ENCODE assay signal across 20 mouse cellular contexts in genomic region chr12:112158246-112158645, GRCm38 (mm10). TPM values are rescaled to one million over a fixed set of nuclear protein-coding genes. Genes with fewer than 3 reads are reported as not detected.
DNase-seq lines count a peak whose midpoint lies in the region; ATAC-seq and TF ChIP-seq lines count a peak whose summit lies in the region.
"Had no signal": no experiment of that assay in that cellular context is flagged by ENCODE, and none has a peak within 500 bp of the region (broad histone marks: within the 10 kb centered on the region; RNA-seq: fewer than 3 reads in every experiment).

No protein-coding gene starts in this region.

- no peaks in the 10 kb centered on the region for H3K9me3 ChIP-seq in embryonic facial prominence, embryonic 13.5 days
- no peaks in the 10 kb centered on the region for H3K9me3 ChIP-seq in intestine, embryonic 15.5 days
- H3K9me3 ChIP-seq: embryonic facial prominence, embryonic 12.5 days; heart, embryonic 12.5 days; hindbrain, embryonic 15.5 days had no signal

- H3K4me3 ChIP-seq in kidney, adult 2 months (ENCODE audit: insufficient read depth, low read depth, low read length) = no peak overlapping the region
- no peak overlapping the region for H3K4me3 ChIP-seq in embryonic facial prominence, embryonic 13.5 days
- no peak overlapping the region for H3K4me3 ChIP-seq in intestine, embryonic 15.5 days (replicated peaks)
- H3K4me3 ChIP-seq: embryonic facial prominence, embryonic 12.5 days; erythroblast, embryonic 14.5 days; heart, embryonic 12.5 days; hindbrain, embryonic 15.5 days had no signal

- TF ChIP-seq CTCF in kidney, adult 2 months (conservative IDR thresholded peaks at IDR 0.05; ENCODE audit: insufficient read depth, insufficient read length, low read depth, low read length) = no peak

- H3K27me3 ChIP-seq in kidney, adult 2 months (replicated peaks; ENCODE audit: control insufficient read depth, insufficient read depth, low read length) = no peaks in the 10 kb centered on the region
- no peaks in the 10 kb centered on the region for H3K27me3 ChIP-seq in embryonic facial prominence, embryonic 13.5 days
- H3K27me3 ChIP-seq in intestine, embryonic 15.5 days (replicated peaks) = no peaks in the 10 kb centered on the region
- H3K27me3 ChIP-seq: embryonic facial prominence, embryonic 12.5 days had no signal

- H3K4me1 ChIP-seq in kidney, adult 2 months (ENCODE audit: control insufficient read depth, insufficient read depth, low read length) = peaks cover 19% of the 10 kb centered on the region
- H3K4me1 ChIP-seq in embryonic facial prominence, embryonic 13.5 days = peaks cover 38% of the 10 kb centered on the region
- H3K4me1 ChIP-seq in intestine, embryonic 15.5 days (replicated peaks) = peaks cover 15% of the 10 kb centered on the region; the same call in 1 of the 2 replicates

- peak; percentile 56 for DNase-seq in kidney, adult 2 months
- DNase-seq in kidney, postnatal 14 days = no peak
- DNase-seq in kidney, postnatal 4 days = peak; percentile 24 to 52
- DNase-seq in kidney, adult 18-20 months = no peak
- no peak for DNase-seq in frontal cortex, postnatal 25 days (ENCODE audit: low spot score in 2 of 2)
- no peak for DNase-seq in layer of hippocampus, adult 9-10 months (ENCODE audit: low spot score)
- DNase-seq: adrenal gland, adult 8-10 months; adrenal gland, postnatal 36 days; cerebellum, adult 11 months; cerebellum, adult 8-10 months; cerebellum, postnatal 14 days; embryo, embryonic 11 days; gastrocnemius, postnatal 14 days had no signal

- 38% methylated on average over 8 of the region's 8 CpGs for WGBS in kidney, adult 2 months
- 68% methylated on average over 8 of the region's 8 CpGs for WGBS in embryonic facial prominence, embryonic 13.5 days
- WGBS in intestine, embryonic 15.5 days = 48% methylated on average over 8 of the region's 8 CpGs

- no peak for TF ChIP-seq POLR2A in kidney, adult 2 months (IDR thresholded peaks at IDR 0.05; ENCODE audit: low read depth, low read length)

- no peak overlapping the region for H3K27ac ChIP-seq in kidney, adult 2 months (ENCODE audit: insufficient read depth, low read depth, low read length)
- H3K27ac ChIP-seq in embryonic facial prominence, embryonic 13.5 days = 0 out of 2 replicates have a peak overlapping the region, but pooled peaks have one; percentile 3
- H3K27ac ChIP-seq in intestine, embryonic 15.5 days = no peak overlapping the region
- H3K27ac ChIP-seq: embryonic facial prominence, embryonic 12.5 days; hindbrain, embryonic 15.5 days had no signal

- no peak overlapping the region for H3K4me2 ChIP-seq in embryonic facial prominence, embryonic 13.5 days
- no peak overlapping the region for H3K4me2 ChIP-seq in intestine, embryonic 15.5 days (replicated peaks)
- H3K4me2 ChIP-seq: embryonic facial prominence, embryonic 12.5 days; heart, embryonic 12.5 days; hindbrain, embryonic 15.5 days had no signal

- no peak; the same call in 1 of the 2 replicates for ATAC-seq in embryonic facial prominence, embryonic 13.5 days (ENCODE audit: insufficient number of reproducible peaks, insufficient read depth, low FRiP score, low TSS enrichment, low read depth)
- ATAC-seq in intestine, embryonic 15.5 days = peak; percentile 44; the same call in 1 of the 2 replicates
- ATAC-seq: forebrain, embryonic 16.5 days had no signal

- no peak overlapping the region for H3K9ac ChIP-seq in embryonic facial prominence, embryonic 13.5 days
- no peak overlapping the region for H3K9ac ChIP-seq in intestine, embryonic 15.5 days
- H3K9ac ChIP-seq: embryonic facial prominence, embryonic 12.5 days; heart, embryonic 12.5 days; hindbrain, embryonic 15.5 days had no signal

- H3K36me3 ChIP-seq in kidney, adult 2 months (ENCODE audit: control insufficient read depth, insufficient read depth, low read length) = no peaks in the 10 kb centered on the region
- peaks cover 24% of the 10 kb centered on the region for H3K36me3 ChIP-seq in embryonic facial prominence, embryonic 13.5 days
- no peaks in the 10 kb centered on the region for H3K36me3 ChIP-seq in intestine, embryonic 15.5 days
- H3K36me3 ChIP-seq: hindbrain, embryonic 15.5 days had no signal

RNA-seq across cellular contexts. Expression of gene Kif26a, which starts 12.2 kb away (rescaled TPM):
- polyA plus RNA-seq in kidney, adult 2 months (2012; rRNA removed) = 3.8 and 4.2 TPM in 2 replicates
- polyA plus RNA-seq in embryonic facial prominence, embryonic 13.5 days (2015; fragmentation: Nextera tagmentation; extraction: Ambion mirVana) = 6.9 and 7.2 TPM in 2 replicates
- polyA plus RNA-seq in intestine, embryonic 15.5 days (2015; fragmentation: Nextera tagmentation; extraction: Ambion mirVana) = 2.9 and 3.0 TPM in 2 replicates
- polyA plus RNA-seq: erythroblast, embryonic 14.5 days had no signal

RNA-seq across cellular contexts. Expression of gene Aspg, which starts 51.8 kb away (rescaled TPM):
- polyA plus RNA-seq in kidney, adult 2 months (2012; rRNA removed) = 39.2 and 52.5 TPM in 2 replicates
- polyA plus RNA-seq in embryonic facial prominence, embryonic 13.5 days (2015; fragmentation: Nextera tagmentation; extraction: Ambion mirVana) = 0.60 and 1.1 TPM in 2 replicates
- polyA plus RNA-seq in intestine, embryonic 15.5 days (2015; fragmentation: Nextera tagmentation; extraction: Ambion mirVana) = 26.8 and 31.8 TPM in 2 replicates
- polyA plus RNA-seq: erythroblast, embryonic 14.5 days had no signal

Comparison
In these comparisons a context has a peak if more than half of its experiments do, and no peak if none do; other contexts are left out.
1. DNase-seq: peak in kidney, adult 2 months (single experiment) and kidney, postnatal 4 days (2 of 2); none in kidney, postnatal 14 days (single experiment), kidney, adult 18-20 months (single experiment), frontal cortex, postnatal 25 days (0 of 2) and layer of hippocampus, adult 9-10 months (single experiment).
2. RNA of gene Aspg, which starts 51.8 kb away (polyA plus RNA-seq): 39.2 to 52.5 TPM in kidney, adult 2 months and 26.8 to 31.8 TPM in intestine, embryonic 15.5 days; 0.60 to 1.1 TPM in embryonic facial prominence, embryonic 13.5 days; every median in the first group is over 10 times any median in the second.